Mouse (Mus musculus) erythroblast, embryonic 14.5 days (primary cell): Measurements from ENCODE around the gene Cuzd1.

Experiments used
- GATA1 ChIP-seq: IDR thresholded peaks from 2 replicates; pipeline ENCODE4 v1.6.1; 2012; ENCODE audit warnings: low read length, inconsistent platforms, mixed read lengths
- TAL1 ChIP-seq: IDR thresholded peaks from 3 replicates; pipeline ENCODE4 v1.6.1; 2012; ENCODE audit warnings: low read length, inconsistent platforms, mixed read lengths

DNA sequence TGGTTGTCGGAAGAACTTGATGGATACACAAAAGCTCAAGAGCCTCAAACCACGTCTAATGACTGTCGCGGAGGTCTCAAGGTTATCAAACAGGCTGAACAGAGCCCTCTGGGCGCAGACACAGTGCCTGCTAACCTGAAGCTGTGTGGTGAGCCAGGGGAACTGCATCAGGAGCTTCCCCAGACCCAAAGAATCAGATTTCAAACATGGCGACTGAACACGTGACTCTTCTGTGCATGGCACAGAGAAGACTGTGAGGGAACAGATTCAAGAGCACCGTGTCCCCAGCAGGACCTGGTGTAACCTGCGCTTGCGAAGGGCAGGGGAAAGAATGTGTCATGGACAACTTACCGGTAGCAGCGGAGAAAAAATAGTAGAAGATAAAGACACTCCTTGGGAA, 4.5 kb downstream of the Cuzd1 start:
- TF ChIP-seq GATA1 (no peak), TAL1 (no peak)
